Mouse (Mus musculus) forebrain, embryonic 16.5 days (tissue): Measurements from ENCODE around the gene Islr. TPM values are rescaled to one million over a fixed set of nuclear protein-coding genes. Genes with fewer than 3 reads are reported as not detected.
A peak's percentile ranks its signal among the peaks of the same experiment; 100 is the strongest.

ENCODE experiments used
- ATAC-seq: fragments of 200-750 bp; cut with Nextera tagmentation; 2 replicates; pipeline ENCODE4 v1.8.0; 2017; ENCODE audit warnings: mild to moderate bottlenecking, moderate library complexity
- H3K27ac ChIP-seq: fragments of 300-500 bp; sonication (generic); 2 replicates; pipeline ENCODE4 v1.5.1; 2014; ENCODE audit warnings: low read length, control low read depth
- H3K27me3 ChIP-seq: fragments of 300-500 bp; sonication (generic); replicated peaks from 2 replicates; pipeline ENCODE4 v1.6.1; 2014; ENCODE audit warnings: low read length; ENCODE audit not compliant: control insufficient read depth, insufficient read depth
- H3K36me3 ChIP-seq: fragments of 300-500 bp; sonication (generic); 2 replicates; pipeline ENCODE4 v1.6.1; 2014; ENCODE audit not compliant: control insufficient read depth, insufficient read depth
- H3K4me1 ChIP-seq: fragments of 300-500 bp; sonication (generic); replicated peaks from 2 replicates; pipeline ENCODE4 v1.6.1; 2014; ENCODE audit warnings: low read length; ENCODE audit not compliant: control insufficient read depth, insufficient read depth
- H3K4me2 ChIP-seq: fragments of 300-500 bp; sonication (generic); 2 replicates; pipeline ENCODE4 v1.6.1; 2014; ENCODE audit warnings: mild to moderate bottlenecking, low read length, control low read depth
- H3K4me3 ChIP-seq: fragments of 300-500 bp; sonication (generic); replicated peaks from 2 replicates; pipeline ENCODE4 v1.5.1; 2014; ENCODE audit warnings: mild to moderate bottlenecking, low read length, control low read depth
- H3K9ac ChIP-seq: fragments of 300-500 bp; sonication (generic); replicated peaks from 2 replicates; pipeline ENCODE4 v1.6.1; 2014; ENCODE audit warnings: low read depth, low read length, control low read depth
- H3K9me3 ChIP-seq: fragments of 300-500 bp; sonication (generic); 2 replicates; pipeline ENCODE4 v1.6.1; 2016; ENCODE audit warnings: low read length; ENCODE audit not compliant: control insufficient read depth
- WGBS: fragments of 180-500 bp; shearing (Covaris S2); extraction: QIAGEN DNeasy Blood & Tissue Kit; methylation state at CpG from one replicate; pipeline ENCODE4 v1.1.7; 2014; 5-methylcytosine and 5-hydroxymethylcytosine counted together
- polyA plus RNA-seq: library from polyadenylated mRNA; unstranded; fragments of >200 nt; fragmentation: Nextera tagmentation; extraction: Ambion mirVana; gene quantifications from 2 replicates; pipeline ENCODE4 v1.2.1, GENCODE M21; 2015

Islr gene
- polyA plus RNA-seq, 1 experiment from 2014 or later: 16.8 TPM

DNA sequence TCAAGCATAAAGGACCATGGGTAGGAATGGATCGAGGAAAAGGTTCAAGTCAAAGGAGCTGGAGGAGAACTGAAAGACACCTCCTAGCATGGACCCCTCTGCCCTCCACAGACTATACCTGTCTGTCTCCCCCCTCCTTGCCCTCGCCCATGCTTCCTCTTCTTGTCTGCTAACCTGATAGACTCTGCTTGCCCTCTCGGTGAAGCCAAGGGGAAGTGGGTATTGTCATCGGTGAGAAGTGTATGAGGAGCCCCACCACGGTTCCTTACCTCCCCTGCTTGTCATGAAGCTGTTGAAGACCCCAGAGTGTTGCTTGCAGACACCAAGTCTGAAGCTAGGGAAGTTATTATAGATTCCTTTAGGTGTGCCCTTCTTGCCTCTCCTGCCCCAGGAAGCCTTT is 43.8 kb downstream of the Islr start:
- Histone ChIP-seq H3K4me1 (peaks cover 19% of the 10 kb centered on the region), H3K27me3 (no peaks in the 10 kb centered on the region), H3K9me3 (no peaks in the 10 kb centered on the region), H3K4me2 (no peak overlapping the region), H3K9ac (no peak overlapping the region), H3K4me3 (no peak overlapping the region), H3K27ac (no peak overlapping the region), H3K36me3 (no peaks in the 10 kb centered on the region)
- ATAC-seq: no peak
- 79% methylated on average over 5 of the region's 5 CpGs for WGBS

DNA sequence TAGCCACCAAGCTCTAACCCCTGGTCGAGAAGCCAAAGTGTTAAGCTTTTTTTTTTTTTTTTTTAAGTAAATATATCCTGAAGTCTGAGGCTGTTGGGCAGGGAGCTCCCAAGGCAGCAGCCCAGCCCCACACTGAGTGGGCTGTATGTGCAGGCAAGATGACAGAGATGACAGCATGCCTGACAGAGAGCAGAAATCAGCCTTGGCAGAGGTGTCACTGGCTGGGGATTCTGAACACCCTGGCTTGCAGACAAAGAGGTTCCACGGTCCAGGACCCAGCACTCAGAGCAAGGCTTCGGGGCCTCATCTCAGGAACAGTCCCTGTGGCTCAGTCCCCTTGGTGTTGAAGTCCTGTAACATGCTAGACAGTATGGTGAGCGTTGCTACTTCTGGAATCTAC is 44.3 kb downstream of the Islr start:
- Histone ChIP-seq H3K4me1 (peaks cover 20% of the 10 kb centered on the region), H3K4me3 (no peak overlapping the region), H3K27ac (no peak overlapping the region), H3K4me2 (no peak overlapping the region), H3K27me3 (no peaks in the 10 kb centered on the region), H3K9ac (no peak overlapping the region), H3K9me3 (no peaks in the 10 kb centered on the region), H3K36me3 (no peaks in the 10 kb centered on the region)
- 0 out of 2 replicates have a peak, but pooled peaks have one; percentile 40 for ATAC-seq
- WGBS: 63% methylated on average over 4 of the region's 4 CpGs

DNA sequence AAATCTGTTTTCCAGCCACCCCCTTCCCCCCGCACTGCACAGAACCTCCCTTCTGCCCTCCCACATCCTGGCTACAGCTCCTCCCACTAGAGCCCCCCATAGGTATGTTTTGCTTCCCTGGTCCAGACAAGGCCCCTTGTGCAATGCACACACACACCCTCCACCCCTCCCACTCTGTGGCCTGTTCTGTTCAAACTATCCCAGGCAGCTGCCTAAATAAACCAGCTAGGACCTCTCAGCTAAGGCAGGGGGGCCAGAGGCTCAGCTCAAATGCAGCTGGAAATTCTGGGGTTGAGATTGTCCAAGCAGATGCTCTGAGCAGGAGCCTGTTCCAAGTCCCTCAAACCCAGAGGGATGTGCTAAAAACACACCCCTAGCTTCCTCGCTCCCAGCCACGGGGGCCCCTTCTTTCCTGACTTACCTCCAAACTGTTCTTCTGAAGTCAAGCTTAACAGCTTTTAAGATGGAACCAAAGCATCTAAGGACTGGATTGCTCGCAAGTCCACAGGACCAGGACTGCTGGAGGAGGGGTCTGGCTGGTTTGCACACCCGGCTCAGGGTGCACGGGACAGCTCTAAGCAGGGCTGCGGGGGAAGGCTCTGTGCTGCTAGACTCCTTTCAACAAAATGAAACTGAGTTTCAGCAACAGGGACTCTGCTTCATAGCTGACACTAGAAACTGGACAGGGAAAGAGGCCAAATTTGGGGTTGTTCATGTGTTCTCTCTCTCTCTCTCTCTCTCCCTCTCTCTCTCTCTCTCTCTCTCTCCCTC is 45.4 kb downstream of the Islr start:
- H3K9me3 ChIP-seq: no peaks in the 10 kb centered on the region
- peak overlapping the region; percentile 2 for H3K27ac ChIP-seq
- H3K4me2 ChIP-seq: no peak overlapping the region
- H3K4me3 ChIP-seq: no peak overlapping the region
- peaks cover 20% of the 10 kb centered on the region for H3K4me1 ChIP-seq
- 42% methylated on average over 7 of the region's 7 CpGs for WGBS
- no peaks in the 10 kb centered on the region for H3K36me3 ChIP-seq
- no peaks in the 10 kb centered on the region for H3K27me3 ChIP-seq
- 0 out of 2 replicates have a peak overlapping the region, but pooled peaks have one; percentile 8 for H3K9ac ChIP-seq
- ATAC-seq: no peak

DNA sequence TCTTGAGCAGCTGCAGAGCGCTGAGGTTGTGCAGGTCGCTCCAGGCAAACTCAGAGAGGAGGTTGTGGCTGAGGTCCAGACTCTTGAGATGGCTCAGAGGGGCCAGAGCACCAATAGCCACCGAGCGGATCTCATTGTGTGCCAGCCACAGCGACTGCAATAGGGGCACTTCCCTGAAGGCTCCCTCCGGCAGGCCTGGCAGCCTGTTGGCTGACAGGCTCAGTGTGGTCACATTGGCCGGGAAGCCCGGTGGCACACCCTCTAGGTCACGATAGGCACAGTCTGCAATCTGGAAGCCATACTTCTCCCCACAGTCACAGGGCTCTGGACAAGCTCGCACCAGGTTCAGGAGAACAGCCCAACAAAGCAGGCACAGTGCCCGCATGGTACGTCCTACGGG is 46.3 kb downstream of the Islr start:
- ATAC-seq: no peak
- WGBS: 85% methylated on average over 13 of the region's 13 CpGs
- Histone ChIP-seq H3K4me1 (peaks cover 25% of the 10 kb centered on the region), H3K4me3 (no peak overlapping the region), H3K27me3 (no peaks in the 10 kb centered on the region), H3K9ac (no peak overlapping the region), H3K9me3 (no peaks in the 10 kb centered on the region), H3K27ac (no peak overlapping the region), H3K4me2 (no peak overlapping the region), H3K36me3 (no peaks in the 10 kb centered on the region)

DNA sequence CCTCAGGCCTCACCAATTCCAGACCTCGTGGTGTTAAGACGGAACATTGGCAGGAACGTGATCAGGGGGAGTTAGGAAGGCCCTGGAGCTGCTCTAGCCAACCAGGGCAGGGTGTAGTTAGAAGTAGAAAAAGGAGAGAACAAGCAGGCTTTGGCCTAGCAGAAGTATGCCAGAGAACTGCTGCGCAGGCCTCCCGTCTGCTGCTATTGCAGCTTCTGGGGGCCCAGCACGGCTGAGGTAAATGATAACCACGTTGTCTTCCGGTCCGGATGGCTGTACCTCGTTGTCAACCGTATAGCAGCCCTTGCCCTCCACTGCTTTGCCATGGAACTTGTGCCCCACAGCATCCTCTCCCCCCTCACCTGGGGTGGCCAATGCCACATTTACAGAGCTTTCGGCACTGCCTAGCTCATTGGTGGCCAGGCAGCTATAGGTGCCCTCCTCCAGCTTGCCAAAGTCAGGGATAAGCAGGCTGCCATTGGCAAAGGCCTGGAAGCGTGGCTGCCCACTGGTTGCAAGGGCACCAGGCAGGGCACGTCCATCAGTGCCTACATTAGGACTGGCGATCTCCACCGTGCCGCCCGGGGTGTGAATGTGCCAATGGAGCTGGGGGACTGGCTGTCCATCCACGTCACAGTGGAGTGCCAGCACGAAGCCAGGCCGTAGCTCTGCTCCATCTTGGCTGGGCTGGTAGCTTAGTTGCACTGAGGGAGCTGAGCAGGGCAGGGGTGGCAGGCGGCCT is 47.1 kb downstream of the Islr start:
- Histone ChIP-seq H3K27ac (no peak overlapping the region), H3K4me3 (no peak overlapping the region), H3K4me1 (peaks cover 27% of the 10 kb centered on the region), H3K9ac (no peak overlapping the region), H3K36me3 (no peaks in the 10 kb centered on the region), H3K27me3 (no peaks in the 10 kb centered on the region), H3K4me2 (no peak overlapping the region), H3K9me3 (no peaks in the 10 kb centered on the region)
- no peak for ATAC-seq
- 91% methylated on average over 22 of the region's 22 CpGs for WGBS

DNA sequence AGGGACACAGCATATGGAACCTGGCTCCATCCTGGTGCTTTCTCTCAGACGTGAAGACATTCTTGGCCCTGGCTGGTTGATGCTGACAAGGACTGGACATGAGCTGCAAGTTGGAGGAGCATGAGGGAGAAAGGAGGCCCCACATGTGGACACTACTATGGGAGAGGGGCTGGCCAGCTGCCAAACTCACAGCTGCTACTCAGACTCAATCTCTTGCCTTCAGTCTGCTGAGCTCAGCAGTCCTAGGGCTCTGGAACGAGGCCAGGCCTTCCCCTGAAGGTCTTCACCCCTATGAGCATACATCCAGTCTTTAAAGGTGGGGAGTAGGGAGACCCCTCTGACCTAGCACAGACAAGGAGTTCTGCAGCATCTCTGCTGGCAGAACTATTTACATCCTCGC is 48.7 kb downstream of the Islr start:
- H3K36me3 ChIP-seq: no peaks in the 10 kb centered on the region
- H3K4me2 ChIP-seq: no peak overlapping the region
- H3K9ac ChIP-seq: no peak overlapping the region
- H3K27ac ChIP-seq: peak overlapping the region; percentile 46; the same call in 1 of the 2 replicates
- no peaks in the 10 kb centered on the region for H3K9me3 ChIP-seq
- WGBS: 49% methylated on average over 3 of the region's 3 CpGs
- no peaks in the 10 kb centered on the region for H3K27me3 ChIP-seq
- peak; percentile 36; the same call in 1 of the 2 replicates for ATAC-seq
- peaks cover 27% of the 10 kb centered on the region for H3K4me1 ChIP-seq
- no peak overlapping the region for H3K4me3 ChIP-seq

DNA sequence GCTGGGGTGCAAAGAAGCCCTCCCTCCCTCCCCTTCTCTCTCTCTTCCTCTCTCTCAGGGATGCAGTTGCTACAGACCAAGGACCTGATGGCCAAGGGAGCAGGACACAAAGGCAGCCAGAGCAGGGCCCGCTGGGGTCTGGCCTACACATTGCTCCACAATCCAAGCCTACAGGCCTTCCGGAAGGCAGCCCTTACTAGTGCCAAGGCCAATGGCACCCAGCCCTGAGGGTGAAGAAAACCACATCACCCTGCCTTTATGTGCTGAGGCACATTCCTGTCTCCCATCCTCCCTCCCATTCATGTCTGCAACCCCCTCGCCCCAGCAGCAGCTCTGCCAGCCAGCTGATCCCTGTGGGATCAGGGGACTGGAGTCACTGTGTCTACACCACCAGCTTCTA is 51.0 kb downstream of the Islr start:
- WGBS: 51% methylated on average over 3 of the region's 3 CpGs
- no peak; the same call in 1 of the 2 replicates for ATAC-seq
- Histone ChIP-seq H3K4me2 (no peak overlapping the region), H3K9me3 (no peaks in the 10 kb centered on the region), H3K4me3 (no peak overlapping the region), H3K4me1 (peaks cover 16% of the 10 kb centered on the region), H3K9ac (no peak overlapping the region), H3K27me3 (no peaks in the 10 kb centered on the region), H3K27ac (no peak overlapping the region), H3K36me3 (no peaks in the 10 kb centered on the region)

DNA sequence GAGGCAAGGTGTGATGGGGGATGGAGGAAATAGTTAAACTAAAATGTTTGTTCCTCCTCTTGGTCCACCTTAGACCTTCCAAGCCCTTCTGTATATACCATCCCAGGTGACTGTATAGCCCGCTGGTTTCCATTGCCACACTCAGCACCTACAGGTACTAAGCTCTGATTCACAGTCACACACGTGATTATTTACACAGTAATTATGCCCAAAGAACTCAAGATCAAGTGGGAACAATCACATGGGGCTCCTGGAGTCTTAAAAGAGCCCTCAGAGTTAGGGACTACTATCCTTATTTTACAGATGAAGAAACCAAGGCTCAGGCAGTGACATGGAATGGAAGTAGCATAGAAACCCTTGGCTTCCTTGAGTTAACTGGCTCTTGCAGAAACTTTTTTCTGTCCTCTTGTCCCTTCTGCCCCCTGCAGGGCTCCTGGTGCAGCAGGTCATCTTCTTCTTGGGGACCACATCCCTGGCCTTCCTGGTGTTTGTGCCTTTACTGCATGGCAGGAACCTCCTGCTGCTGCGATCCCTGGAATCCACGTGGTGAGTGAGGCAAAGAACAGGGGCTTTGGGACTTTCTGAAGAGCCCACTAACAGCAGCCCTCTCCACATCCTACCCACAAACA is 53.3 kb downstream of the Islr start:
- Histone ChIP-seq H3K27me3 (no peaks in the 10 kb centered on the region), H3K27ac (no peak overlapping the region), H3K4me2 (no peak overlapping the region), H3K4me3 (no peak overlapping the region), H3K36me3 (no peaks in the 10 kb centered on the region), H3K4me1 (peaks cover 15% of the 10 kb centered on the region), H3K9me3 (no peaks in the 10 kb centered on the region), H3K9ac (no peak overlapping the region)
- ATAC-seq: no peak
- 81% methylated on average over 4 of the region's 4 CpGs for WGBS

DNA sequence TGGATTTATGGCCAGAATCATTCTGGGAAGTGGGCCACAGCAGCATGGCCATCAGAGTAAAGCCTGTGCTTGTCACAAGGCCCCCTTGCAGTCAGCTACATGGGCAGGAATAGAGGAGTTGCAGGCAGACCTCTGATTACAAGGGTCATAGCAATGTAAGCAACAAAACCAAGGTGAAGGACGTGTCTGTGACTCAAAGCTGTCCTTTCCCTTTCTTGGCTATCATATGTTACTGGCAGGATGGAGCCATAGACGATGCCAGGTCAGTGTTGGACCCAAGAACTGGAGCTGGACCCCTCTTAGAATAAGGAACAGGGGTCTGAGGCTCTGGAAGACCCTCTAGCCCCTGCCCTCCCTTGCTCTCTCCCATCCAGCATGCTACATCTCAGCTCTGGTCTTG is 55.3 kb downstream of the Islr start:
- no peak for ATAC-seq
- H3K9ac ChIP-seq: no peak overlapping the region
- H3K36me3 ChIP-seq: no peaks in the 10 kb centered on the region
- H3K4me1 ChIP-seq: peaks cover 8% of the 10 kb centered on the region; the same call in 1 of the 2 replicates
- WGBS: 72% methylated on average over 2 of the region's 2 CpGs
- no peak overlapping the region for H3K4me3 ChIP-seq
- no peak overlapping the region for H3K4me2 ChIP-seq
- no peak overlapping the region for H3K27ac ChIP-seq
- no peaks in the 10 kb centered on the region for H3K9me3 ChIP-seq
- H3K27me3 ChIP-seq: no peaks in the 10 kb centered on the region
